Mouse (Mus musculus) layer of hippocampus, adult 8-10 months (tissue): ENCODE data around the gene Gins2. TPM values are rescaled to one million over a fixed set of nuclear protein-coding genes. Genes with fewer than 3 reads are reported as not detected.

ENCODE experiments used
- DNase-seq, 2 experiments: peaks; one replicate each; pipeline ENCODE4 v3.0.0; 2022; ENCODE audit warnings: low spot score in 2 of 2
- microRNA-seq, 2 experiments: library from miRNA; unstranded; fragments of <30 nt; microRNA quantifications; one replicate each; pipeline ENCODE4 v1.2.0; 2022
- total RNA-seq, 4 experiments: library from RNA; stranded (reverse); gene quantifications; 2 replicates each; pipeline ENCODE4 v1.2.4; 2022

The Gins2 gene
- total RNA-seq, 4 experiments from 2014 or later = 2.4 to 4.8 (median 2.8) TPM

GRCm38 (mm10) chr8:120531775-120532516, 57.2 kb downstream of the Gins2 start:
- no peak for DNase-seq

DNA sequence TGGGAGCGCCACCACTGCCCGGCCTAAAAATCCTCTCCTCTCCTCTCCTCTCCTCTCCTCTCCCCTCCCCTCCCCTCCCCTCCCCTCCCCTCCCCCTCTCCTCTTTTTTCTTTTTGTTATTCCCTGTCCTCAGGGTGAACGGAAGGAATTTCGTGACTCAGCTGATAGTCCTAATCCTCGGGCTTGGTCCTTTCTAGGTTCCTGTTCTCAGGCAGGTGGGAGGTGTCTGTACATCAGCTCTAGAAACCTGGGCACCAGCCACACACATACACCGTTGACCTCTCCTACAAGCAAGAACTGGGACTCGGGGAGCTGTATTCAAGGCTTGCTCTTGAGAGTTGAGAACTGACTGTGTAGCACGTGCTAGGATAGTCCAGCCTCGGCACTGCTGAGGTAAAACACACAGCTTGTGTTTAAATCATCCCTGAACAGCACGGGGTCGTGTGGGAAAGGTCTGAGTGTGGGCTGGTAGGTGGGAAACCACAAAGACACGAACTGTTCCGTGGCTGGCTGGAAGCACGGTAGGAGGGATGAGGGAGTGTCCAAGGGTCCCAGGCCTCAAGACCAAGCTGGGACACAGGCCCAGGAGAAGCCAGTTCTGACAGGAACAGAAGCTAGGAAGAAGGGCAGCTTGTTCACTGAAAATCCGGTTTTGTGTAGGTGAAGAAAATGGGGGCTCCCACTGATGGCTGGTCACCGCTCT, 58.0 kb downstream of the Gins2 start:
- DNase-seq = no peak

GRCm38 (mm10) chr8:120529226-120529625, 59.9 kb downstream of the Gins2 start:
- no peak for DNase-seq

Small RNA genes within 50 kb of the gene (microRNA-seq; reads per million reads assigned to microRNA genes)
- gene Mir7687 = 4.0 to 5.1 reads per million in 2 experiments

Other genes with a start within 250 kb of the Gins2 start
- 10 to 100 TPM in 3 of 4 experiments, 1 to 10 TPM in 1; 8.4 to 16.2 (median 14.1) TPM for gene 1190005I06Rik, start 58.3 kb upstream of the Gins2 start, total RNA-seq
- gene Gm27021, start 78.8 kb upstream of the Gins2 start, total RNA-seq = under 1 TPM in 1 of 4 experiments, not detected in 3; 0.57 TPM
- 1,000 to 10,000 TPM; 1,017 to 1,068 (median 1,043) TPM for gene Cox4i1, start 78.9 kb upstream of the Gins2 start, total RNA-seq
- 10 to 100 TPM; 65.3 to 85.6 (median 79.2) TPM for gene Emc8, start 79.3 kb upstream of the Gins2 start, total RNA-seq
- 10 to 100 TPM in 2 of 4 experiments, 1 to 10 TPM in 2; 4.8 to 33.7 (median 19.7) TPM for gene Irf8, start 147.1 kb upstream of the Gins2 start, total RNA-seq